Mouse (Mus musculus): ENCODE measurements around the gene Scaf1. TPM values are rescaled to one million over a fixed set of nuclear protein-coding genes. Genes with fewer than 3 reads are reported as not detected.
A peak's percentile ranks its signal among the peaks of the same experiment; 100 is the strongest.

Gene Scaf1
- total RNA-seq (2017): 9.6 and 17.0 TPM in 2 replicates

DNA sequence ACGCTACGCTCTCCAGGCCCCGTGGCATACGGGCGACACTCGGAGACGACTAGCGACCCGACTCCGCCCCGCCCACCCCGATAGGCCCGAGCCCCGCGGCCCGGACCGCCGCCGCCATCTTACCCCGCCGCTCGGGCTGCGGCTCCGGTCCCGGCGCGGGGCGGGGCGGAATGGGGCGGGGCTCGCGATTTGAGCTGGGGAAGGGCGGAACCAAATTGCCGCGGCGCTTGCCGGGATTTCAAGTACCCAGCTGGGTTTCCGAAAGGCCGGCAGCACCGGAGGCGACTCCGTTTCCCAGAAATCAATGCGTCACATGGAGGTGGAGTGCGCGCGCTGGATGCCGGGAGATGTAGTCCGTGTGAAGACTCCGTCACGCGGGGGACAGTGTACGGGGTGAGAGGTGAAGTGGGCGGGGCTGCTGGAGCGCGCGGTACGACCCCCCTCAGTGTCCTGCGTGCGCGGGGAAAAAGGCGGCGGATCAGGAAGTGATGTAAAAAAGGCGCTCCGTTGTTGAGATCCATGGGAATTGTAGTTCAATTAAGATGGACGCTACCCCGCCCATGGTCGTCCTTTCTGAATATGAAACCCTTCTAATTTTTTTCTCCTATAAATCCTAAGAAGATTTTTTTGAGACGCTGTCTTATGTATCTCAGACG is at the start of gene Scaf1:
Gene Scaf1, minus strand, starts transcription at position 407 of the 656 bp plus-strand sequence.
- ATAC-seq (replicated peaks; ENCODE audit: low read depth, poor library complexity, severe bottlenecking): peak; percentile 73

DNA sequence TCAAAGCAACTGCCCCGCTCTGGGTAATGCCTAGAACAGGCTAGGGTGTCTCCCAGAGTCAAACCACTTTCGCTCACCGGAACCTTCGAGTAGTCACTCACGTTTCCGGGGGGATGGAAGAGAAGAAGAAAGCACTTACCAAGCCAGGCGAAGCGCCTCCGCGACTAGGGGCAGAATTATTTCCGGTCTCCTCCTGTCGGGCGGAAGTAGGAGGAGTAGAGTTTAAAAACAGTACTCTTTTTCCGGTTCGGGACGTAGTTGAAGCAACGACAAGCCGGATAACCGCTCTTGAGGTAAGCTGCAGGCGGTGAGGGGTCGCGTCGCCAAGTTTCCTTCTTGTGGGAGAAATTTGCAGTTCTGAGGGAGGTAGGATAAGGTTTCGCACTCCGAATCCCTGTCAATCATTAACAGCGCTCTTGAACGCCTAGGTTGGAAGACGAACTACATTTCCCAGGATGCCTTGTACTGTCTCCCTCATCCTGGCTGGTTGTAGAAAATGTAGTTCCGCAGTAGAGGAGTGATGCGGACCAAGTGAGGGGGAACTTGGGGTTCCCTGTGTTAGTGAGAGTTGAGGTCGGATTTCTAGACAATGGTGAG is 46.2 kb upstream of the Scaf1 start, which contains the start of the genes Nosip and Prrg2:
Gene Nosip, plus strand, starts transcription at position 191 of the 597 bp plus-strand sequence.
Gene Prrg2, minus strand, starts transcription at position 439 of the 597 bp plus-strand sequence.
- peak; percentile 95 for ATAC-seq (replicated peaks; ENCODE audit: low read depth, poor library complexity, severe bottlenecking)

DNA sequence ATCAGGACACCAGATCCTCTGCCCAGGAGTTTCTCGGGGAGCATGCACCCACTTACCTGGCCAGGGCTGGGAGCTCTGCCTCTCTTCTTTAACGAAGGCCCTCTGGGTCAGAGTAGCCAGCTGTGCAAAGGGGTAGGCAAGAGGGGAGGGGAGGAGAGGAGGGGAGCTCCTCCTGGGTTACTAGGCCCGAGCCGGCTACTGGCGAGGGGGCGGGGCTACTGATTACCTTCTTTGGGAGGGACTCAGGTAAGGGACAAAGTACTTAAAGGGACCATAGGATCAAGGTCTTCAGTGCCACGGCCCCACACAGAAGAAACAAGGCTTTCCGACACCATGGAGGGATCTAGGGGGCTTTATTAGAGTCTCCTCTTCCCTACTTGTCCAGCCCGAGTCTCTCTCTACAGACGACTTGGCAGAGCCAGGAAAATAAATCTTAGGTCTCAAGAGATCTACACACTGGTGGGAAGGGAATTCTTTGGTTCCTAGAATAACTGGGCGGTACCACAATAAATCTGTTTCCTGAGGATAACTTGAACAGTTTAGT is 45.4 kb upstream of the Scaf1 start:
- no peak for ATAC-seq (replicated peaks; ENCODE audit: low read depth, poor library complexity, severe bottlenecking)

DNA sequence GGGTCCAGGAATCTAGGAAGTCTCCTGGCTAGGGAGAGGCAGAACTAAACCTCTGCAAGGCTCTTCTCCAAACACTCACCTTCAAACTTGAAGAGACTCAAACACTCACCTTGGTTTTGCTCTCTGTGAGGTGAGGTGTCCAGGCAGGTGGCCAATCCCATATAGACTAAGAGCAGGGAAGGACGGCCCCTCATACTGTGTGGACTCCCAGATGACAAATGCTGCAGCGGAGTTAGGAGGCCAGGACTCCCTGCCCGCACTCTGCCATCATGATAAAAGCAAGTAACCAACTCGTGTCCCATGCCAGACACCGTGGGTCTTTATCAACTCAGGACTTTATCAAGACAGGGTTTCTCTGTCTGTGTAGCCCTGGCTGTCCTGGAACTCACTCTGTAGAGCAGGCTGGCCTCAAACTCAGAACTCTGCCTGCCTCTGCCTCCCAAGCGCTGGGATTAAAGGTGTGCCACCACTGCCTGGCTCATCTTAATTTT is 44.5 kb upstream of the Scaf1 start:
- no peak for ATAC-seq (replicated peaks; ENCODE audit: low read depth, poor library complexity, severe bottlenecking)

DNA sequence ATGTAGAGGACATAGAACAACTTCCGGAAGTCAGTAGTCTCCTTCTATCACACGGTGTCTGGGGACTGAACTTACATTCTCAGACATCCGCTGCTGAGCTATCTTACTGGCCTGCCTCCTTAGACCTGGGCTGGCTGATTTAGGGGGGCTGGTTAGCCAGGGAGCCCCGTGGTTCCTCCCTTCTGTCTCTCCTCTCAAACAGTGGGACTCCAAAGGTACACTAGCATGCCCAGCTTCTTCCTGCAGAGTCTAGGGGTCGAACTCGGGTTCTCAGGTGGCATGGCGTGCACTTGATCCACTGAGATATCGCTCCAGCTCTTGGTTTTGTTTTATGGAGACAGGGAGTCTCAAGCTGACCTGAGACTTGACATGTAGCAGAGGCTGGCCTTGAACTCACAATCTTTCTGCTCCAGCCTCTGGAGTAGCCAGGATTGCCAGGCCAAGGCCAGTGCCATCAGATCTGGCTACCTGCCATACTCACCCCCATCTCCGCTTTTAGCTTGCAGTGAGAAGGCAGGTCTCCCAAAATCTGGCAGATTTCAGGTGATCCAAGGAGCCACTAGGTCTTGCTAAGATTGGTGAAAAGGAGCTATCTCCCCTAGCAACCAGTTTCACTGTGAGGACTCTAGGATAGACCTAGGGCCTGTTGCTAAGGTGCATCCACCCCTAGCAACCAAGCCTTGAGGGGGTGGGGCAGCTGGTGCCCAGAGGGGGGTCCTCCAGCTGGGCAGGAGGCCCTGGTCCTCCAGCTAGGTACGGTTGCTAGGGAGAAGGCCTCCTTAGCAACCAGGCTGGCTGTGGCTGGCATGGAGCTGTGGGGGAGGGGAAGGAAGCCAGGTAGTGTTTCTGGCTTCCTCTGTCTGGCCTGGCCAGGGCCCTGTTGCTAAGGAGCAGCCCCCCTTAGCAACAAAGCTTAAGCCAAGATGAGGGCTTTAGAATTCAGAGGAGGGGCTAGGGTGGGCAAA is 42.7 kb upstream of the Scaf1 start:
- ATAC-seq (replicated peaks; ENCODE audit: low read depth, poor library complexity, severe bottlenecking): no peak

DNA sequence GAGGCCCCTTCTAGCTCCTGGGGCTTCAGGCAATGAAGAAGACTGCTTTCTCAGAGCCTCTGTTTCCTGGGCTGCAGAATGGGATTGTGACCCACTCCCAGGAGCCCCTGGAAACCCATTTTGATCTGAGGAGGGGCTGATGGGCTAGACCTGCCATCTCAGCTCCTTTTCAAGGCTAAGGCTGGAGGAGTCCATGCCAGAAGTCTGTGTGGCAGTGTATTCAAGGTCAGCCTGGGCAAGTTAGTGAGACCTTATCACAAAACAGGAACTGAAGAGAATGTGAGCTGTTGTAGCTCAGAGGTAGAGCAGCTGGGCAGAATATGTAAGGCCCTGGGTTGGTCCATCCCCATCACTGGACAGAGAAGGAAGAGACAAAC is 40.8 kb upstream of the Scaf1 start:
- no peak for ATAC-seq (replicated peaks; ENCODE audit: low read depth, poor library complexity, severe bottlenecking)

DNA sequence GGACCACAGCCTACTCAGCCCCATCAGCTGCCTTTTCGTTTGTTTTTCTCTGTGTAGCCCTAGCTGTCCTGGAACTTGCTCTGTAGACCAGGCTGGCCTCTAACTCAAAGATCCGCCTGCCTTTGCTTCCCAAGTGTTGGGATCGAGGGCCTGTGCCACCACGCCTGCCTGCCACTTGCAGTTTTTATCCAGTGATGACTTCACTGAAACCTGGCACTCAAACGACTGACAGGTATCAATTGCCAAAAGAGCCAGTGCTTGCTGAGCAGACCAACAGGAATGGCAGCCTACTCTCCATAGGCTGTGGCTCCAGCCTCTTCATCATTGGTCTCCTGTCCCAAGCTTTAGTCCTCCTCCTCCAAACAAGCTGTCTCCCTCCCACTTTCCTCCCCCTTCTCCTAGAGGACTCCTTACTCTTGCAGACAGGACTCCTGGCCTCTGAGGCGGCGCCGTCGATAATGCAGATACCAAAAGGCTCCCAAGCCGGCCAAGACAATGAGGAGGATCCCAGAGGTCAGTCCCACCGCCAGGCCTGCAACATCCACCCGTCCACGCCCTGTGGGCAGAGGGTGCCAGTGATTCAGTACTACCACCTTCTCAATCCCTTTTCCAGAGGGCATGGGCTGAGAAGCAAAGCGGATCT is 40.3 kb upstream of the Scaf1 start:
- ATAC-seq (replicated peaks; ENCODE audit: low read depth, poor library complexity, severe bottlenecking): no peak

DNA sequence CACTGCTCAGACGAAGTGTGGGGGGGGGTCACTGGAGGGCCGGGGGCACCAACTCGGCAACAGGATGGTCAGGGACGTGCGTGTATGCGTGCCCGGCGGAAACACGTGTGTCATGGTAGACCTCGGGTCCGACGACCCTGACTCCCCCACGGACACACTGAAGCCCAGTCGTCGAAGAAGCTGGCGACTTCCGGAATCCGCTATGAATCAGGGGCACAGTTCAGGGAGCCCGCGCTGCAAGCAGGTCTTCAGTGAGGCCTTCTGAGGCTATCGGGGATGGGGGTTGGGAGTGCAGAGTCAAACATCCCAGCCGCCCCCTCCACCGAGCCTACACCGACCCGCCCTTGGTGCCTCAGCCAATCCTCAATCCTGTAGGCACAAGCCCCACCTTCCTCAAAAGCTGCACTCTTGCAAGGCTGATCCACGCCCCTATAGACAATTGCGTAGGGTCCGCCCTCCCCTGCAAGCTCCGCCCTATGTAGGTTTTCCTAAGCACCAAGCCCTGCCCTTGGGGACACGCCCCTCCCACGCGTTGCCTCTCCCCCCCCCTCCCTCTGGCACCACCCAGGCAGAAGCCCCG is 37.9 kb upstream of the Scaf1 start:
- peak; percentile 93 for ATAC-seq (replicated peaks; ENCODE audit: low read depth, poor library complexity, severe bottlenecking)

DNA sequence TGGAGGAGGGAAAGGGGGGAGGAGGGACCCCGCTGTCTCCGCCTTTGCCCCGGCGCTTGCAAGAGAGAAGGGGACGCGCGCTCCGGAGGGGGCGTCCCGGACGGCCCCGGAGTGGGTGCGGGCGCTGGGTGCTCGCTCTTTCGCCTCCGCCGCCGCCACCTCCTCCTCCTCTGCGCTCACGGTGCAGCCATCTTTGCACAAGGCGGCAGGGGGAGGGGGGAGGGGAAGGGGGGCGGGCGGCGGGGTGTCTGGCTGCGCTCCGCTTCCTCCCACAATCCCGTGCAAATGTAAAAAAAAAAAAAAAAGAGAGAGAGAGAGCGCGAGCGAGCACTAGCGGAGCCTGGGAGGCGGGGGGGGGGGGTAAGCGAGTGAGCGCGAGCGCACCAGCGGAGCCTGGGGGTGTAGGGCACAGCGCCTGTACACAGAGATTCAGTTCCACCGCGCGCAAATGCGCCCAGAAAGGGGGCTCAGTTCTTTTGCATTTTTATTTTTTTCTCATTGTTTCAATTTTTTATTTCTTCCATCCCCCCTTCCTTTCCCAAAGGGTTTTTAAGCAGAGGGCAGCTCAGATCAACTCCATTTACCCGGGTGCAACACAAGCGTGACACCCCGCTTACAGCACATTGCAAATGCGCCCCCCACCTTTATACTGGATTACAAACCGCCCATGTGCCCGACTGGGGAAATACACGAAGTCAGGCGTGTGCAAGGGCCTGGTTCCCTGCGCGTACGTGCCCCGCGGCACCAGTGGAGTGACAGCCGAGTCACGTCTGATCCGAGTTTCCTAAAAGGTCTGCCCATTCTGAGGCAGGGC is 37.2 kb upstream of the Scaf1 start:
- ATAC-seq (replicated peaks; ENCODE audit: low read depth, poor library complexity, severe bottlenecking): peak; percentile 34

DNA sequence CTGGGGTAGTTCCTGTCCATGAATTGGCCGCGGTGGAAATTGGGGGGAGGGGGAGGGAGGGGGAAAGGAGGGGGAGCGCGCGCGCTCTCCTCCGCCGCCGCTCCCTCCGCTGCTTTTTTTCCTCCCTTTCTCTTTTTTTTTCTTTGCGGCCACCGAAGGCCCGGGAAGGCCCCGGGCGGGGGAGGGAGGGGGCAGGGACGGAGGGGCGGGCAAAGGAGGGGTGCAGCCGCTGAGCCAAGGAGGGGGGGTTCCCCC is 36.6 kb upstream of the Scaf1 start, which contains the start of gene Prr12:
Gene Prr12, minus strand, starts transcription at position 20 of the 255 bp plus-strand sequence.
- no peak for ATAC-seq (replicated peaks; ENCODE audit: low read depth, poor library complexity, severe bottlenecking)

DNA sequence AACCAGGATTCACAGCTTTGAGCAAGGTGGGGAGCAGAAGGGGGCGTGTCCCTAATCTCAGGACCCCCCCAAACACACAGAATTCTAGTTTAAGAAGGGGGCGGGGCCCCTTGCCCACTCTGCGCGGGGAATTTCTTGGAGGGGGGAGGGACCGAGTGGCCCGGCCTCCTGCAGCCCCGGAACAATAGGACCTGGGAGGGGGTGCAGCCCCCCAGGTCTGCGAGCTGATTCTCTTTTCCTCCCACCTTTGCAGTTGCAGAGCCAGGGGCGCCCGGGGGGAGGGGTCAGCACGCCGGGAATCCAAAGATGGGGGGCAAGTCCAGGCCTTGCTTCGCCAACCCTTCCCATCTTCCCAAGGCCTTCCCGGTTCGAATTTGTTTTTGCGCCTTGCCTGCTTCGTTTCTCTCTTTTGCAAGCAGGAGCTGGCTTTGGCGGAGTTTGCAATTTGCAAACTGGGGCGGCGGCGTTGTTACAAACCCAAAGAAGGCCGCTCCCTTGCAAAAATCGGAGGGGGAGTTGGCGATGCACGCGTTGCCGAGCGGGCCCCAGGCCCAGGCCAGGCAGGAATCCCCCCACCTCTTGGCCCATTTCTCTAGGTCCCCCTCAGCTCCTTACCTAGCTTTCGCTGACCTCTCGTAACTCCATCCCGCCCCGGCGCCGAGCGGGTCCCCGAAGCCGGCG is 36.2 kb upstream of the Scaf1 start:
- no peak for ATAC-seq (replicated peaks; ENCODE audit: low read depth, poor library complexity, severe bottlenecking)

DNA sequence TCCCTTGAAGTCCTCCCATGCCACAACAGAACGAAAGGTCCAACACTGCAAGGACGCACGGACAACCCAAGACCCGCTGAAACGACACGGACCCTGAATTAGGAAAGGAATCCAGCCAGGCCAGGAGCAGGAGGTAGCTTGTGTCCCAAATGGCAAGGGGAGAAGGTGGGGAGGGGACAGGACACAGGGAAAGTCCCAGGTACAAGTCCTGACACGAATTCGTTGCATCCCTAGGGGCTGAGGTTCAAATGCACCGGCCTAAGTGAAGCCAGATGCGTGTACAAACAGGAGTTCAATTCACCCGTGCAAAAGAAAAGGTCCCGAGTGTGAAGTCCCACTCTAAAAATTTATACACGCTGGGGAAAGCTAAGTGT is 35.4 kb upstream of the Scaf1 start:
- no peak for ATAC-seq (replicated peaks; ENCODE audit: low read depth, poor library complexity, severe bottlenecking)

DNA sequence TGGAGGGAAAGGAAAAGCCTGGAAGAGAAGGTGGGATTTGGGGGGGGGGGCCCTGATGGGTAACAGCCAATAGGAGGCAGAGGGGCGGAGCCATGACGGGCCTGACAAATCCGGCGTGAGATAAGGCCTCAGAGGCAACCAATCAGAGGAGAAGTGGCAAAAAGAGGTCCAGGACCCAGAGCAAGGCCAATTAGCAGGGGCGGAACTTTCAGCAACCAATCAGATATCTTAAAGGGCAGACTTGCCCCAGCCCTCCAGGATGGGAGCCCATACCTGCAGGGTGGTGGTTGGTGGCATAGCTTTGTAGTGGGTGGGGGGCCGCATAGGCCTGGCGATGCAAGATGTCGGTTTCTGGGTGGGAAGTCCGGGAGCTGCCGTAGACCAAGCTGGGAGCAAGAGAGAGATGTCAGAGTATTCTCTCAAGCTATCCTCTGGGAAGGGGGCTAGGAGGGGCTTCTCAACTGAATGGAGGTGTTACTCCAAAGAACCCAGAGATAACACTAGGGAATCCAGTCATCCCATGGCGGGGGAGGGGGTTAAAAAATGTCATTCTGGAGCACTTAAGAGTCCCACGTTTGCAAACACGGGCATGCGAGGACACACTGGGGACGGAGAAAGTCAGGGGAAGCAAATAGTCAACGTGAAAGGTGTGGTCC is 34.9 kb upstream of the Scaf1 start:
- ATAC-seq (replicated peaks; ENCODE audit: low read depth, poor library complexity, severe bottlenecking): no peak

DNA sequence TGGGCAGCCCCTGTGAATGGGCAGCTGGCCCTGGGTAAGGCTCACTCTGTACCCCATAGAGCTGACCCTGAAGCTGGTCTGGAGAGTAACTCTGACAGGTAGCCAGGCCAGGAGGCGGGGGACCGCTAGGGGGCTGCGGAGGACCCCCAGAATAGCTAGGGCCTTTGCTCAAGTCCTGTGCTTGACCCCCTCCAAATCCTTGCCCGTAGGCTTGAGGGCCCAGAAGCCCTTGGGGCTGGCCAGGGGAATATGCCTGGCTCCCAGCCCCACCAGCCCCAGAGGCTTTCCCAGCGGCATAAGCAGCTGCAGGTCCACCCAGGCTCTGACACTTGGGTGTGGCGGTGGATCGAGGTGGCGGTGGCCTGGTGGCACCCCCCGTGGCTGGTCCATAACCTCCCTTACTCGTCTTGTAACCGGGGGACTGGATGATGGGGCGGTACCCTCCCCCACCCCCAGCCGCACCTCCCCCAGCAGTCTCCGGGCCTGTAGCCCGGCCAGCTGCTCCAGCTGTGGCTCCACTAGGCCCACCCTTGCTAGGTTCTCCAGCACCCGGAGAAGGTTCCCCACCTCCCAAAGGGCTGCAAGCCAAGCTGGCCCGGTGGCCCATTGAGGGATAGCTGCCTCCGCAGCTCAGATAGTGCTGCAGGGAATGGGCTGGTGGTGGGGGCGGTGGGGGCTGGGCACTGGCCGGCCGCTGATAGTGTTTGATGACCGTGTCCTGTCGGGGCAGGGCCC is 32.9 kb upstream of the Scaf1 start:
- ATAC-seq (replicated peaks; ENCODE audit: low read depth, poor library complexity, severe bottlenecking): no peak

DNA sequence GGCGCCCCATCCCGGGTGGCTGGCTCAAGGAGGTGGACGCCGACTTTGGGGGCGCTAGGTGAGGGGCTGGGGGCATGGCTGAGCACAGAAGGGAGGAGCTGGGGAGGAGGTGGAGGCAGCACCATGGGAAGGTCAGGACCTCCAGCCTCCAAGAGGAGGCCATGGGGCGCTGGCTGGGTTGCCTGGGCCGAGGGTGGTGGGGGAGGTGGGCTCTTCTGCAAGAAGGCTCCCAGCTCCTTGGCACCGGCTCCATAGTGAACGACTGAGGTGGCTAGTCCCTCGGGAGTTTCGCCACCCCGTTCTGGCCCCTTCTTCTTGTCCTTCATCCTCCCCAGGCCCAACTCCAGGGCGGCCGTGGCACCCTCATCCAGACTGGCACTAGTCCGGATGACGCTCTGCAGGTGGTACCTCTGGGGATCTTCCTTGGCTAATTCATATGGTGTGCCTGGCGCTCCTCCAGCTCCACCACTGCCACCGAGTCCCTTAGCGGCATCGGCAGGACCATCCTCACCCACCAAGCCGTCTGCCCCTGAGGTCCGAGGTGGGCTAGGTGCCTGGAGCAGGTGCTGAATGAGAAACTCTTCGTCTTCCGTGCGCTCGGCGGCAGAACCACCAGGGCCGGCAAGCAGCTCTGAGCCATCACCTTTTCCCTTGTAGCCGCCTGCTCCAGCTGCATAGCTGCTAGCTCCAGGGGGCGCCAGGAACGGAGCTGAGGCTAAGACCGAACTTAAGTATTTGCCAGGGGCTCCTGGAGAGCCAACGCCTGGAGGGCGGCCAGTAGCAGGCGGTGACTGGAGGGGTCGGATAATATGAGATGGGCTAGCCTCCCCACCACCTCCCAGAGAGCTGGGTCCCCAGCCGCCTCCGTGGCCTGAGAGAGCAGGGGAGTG is 32.1 kb upstream of the Scaf1 start:
- ATAC-seq (replicated peaks; ENCODE audit: low read depth, poor library complexity, severe bottlenecking): no peak

DNA sequence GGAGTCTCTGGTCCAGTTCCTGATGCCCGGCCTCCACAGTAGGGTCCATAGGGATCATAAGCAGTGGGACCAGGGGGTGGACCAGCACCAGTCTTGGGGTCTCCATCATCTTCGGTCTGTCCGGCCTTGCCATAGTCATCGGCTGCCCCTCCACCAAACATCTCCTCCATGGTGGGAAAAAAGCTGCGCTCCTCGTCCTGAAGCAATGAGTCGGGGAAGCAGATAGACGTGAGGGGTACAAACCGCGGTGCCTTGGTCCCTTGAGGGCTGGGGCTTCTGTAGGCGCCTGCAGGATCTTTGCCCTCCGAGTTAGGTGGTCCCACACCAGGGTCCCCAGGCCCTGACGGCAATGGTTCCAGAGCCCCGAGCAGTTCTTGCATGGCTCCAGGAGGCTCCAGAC is 31.3 kb upstream of the Scaf1 start:
- no peak for ATAC-seq (replicated peaks; ENCODE audit: low read depth, poor library complexity, severe bottlenecking)
